Mouse (Mus musculus) forebrain, embryonic 16.5 days (tissue): ENCODE data around the gene Adamtsl5. TPM values are rescaled to one million over a fixed set of nuclear protein-coding genes. Genes with fewer than 3 reads are reported as not detected.
"Not testable (repeated sequence)": the region's sequence is repeated elsewhere in the genome, so short reads cannot be mapped to it uniquely, and the experiment has no call there.

Experiments
- ATAC-seq: fragments of 200-750 bp; cut with Nextera tagmentation; 2 replicates; pipeline ENCODE4 v1.8.0; 2017; ENCODE audit warnings: mild to moderate bottlenecking, moderate library complexity
- H3K27ac ChIP-seq: fragments of 300-500 bp; sonication (generic); 2 replicates; pipeline ENCODE4 v1.5.1; 2014; ENCODE audit warnings: low read length, control low read depth
- H3K27me3 ChIP-seq: fragments of 300-500 bp; sonication (generic); replicated peaks from 2 replicates; pipeline ENCODE4 v1.6.1; 2014; ENCODE audit warnings: low read length; ENCODE audit not compliant: control insufficient read depth, insufficient read depth
- H3K36me3 ChIP-seq: fragments of 300-500 bp; sonication (generic); 2 replicates; pipeline ENCODE4 v1.6.1; 2014; ENCODE audit not compliant: control insufficient read depth, insufficient read depth
- H3K4me1 ChIP-seq: fragments of 300-500 bp; sonication (generic); replicated peaks from 2 replicates; pipeline ENCODE4 v1.6.1; 2014; ENCODE audit warnings: low read length; ENCODE audit not compliant: control insufficient read depth, insufficient read depth
- H3K4me2 ChIP-seq: fragments of 300-500 bp; sonication (generic); 2 replicates; pipeline ENCODE4 v1.6.1; 2014; ENCODE audit warnings: mild to moderate bottlenecking, low read length, control low read depth
- H3K4me3 ChIP-seq: fragments of 300-500 bp; sonication (generic); replicated peaks from 2 replicates; pipeline ENCODE4 v1.5.1; 2014; ENCODE audit warnings: mild to moderate bottlenecking, low read length, control low read depth
- H3K9ac ChIP-seq: fragments of 300-500 bp; sonication (generic); replicated peaks from 2 replicates; pipeline ENCODE4 v1.6.1; 2014; ENCODE audit warnings: low read depth, low read length, control low read depth
- H3K9me3 ChIP-seq: fragments of 300-500 bp; sonication (generic); 2 replicates; pipeline ENCODE4 v1.6.1; 2016; ENCODE audit warnings: low read length; ENCODE audit not compliant: control insufficient read depth
- WGBS: fragments of 180-500 bp; shearing (Covaris S2); extraction: QIAGEN DNeasy Blood & Tissue Kit; methylation state at CpG from one replicate; pipeline ENCODE4 v1.1.7; 2014; 5-methylcytosine and 5-hydroxymethylcytosine counted together
- polyA plus RNA-seq: library from polyadenylated mRNA; unstranded; fragments of >200 nt; fragmentation: Nextera tagmentation; extraction: Ambion mirVana; gene quantifications from 2 replicates; pipeline ENCODE4 v1.2.1, GENCODE M21; 2015

Gene Adamtsl5
- polyA plus RNA-seq, 1 experiment from 2014 or later = 0.51 TPM

DNA sequence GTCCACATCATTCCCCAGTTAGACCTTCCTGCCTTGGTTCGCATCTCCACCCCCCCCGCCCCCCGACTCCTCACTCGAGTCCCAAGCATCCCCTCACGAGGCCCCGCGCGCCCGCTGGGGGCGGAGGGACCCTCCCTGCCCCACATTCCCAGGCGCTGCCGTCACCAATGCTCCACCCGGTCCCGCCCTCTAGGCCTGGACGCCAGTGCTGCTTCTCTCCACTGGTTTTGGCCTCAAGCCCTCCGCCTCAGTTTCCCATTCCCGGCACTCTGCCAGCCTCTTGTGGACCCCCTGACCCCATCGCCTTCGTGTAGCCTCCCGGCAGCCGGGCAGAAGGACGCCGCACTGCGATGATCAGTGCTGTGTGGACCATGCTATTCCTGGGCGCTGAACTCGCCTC is 769 bp upstream of the Adamtsl5 start:
- H3K27me3 ChIP-seq = peaks cover 67% of the 10 kb centered on the region
- no peak overlapping the region for H3K27ac ChIP-seq
- H3K4me3 ChIP-seq = no peak overlapping the region
- no peak overlapping the region for H3K9ac ChIP-seq
- no peak for ATAC-seq
- peaks cover 5% of the 10 kb centered on the region; the same call in 1 of the 2 replicates for H3K4me1 ChIP-seq
- no peak overlapping the region for H3K4me2 ChIP-seq
- no peaks in the 10 kb centered on the region for H3K36me3 ChIP-seq
- 13% methylated on average over 26 of the region's 26 CpGs for WGBS
- no peaks in the 10 kb centered on the region for H3K9me3 ChIP-seq

DNA sequence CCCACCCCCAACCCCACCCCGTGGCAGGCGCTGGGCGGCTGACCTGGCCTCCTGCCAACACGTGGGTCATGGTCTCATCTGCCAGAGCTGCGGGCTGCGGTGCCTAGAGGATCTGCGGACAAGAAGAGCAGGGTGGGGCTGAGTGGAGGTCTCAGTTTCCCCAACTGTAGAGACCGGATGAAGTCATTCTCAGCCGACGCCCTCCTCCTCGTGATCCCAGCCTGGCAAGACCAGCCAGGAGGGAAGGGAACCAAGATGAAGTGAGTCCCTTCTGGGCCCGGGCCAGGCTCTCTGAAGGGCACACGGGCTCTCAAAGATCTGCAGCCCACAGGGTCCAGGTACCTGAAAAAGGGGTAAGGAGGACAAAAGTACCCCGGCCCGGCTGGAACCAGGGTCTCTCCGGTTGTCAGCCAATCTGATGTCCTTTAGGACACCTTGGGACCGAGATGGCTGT is 671 bp downstream of the Adamtsl5 start:
- no peak overlapping the region for H3K4me3 ChIP-seq
- WGBS = 11% methylated on average over 17 of the region's 17 CpGs
- ATAC-seq = no peak
- H3K9me3 ChIP-seq = no peaks in the 10 kb centered on the region
- no peak overlapping the region for H3K4me2 ChIP-seq
- peaks cover 81% of the 10 kb centered on the region for H3K27me3 ChIP-seq
- peaks cover 17% of the 10 kb centered on the region for H3K4me1 ChIP-seq
- no peak overlapping the region for H3K27ac ChIP-seq
- H3K9ac ChIP-seq = no peak overlapping the region
- H3K36me3 ChIP-seq = no peaks in the 10 kb centered on the region

DNA sequence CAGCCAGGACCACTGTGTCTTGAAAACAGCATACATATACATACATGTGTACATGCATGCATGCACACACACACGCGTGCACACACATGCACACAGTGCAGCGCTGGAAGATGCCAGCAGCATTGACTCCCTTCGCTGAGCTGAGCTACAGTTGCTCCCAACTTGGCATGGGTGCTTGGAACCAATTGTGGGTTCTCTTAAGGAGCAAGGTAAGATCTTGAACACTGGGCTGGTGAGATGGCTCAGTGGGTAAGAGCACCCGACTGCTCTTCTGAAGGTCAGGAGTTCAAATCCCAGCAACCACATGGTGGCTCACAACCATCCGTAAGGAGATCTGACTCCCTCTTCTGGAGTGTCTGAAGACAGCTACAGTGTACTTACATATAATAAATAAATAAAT is 2.3 kb downstream of the Adamtsl5 start:
- 83% methylated on average over 5 of the region's 6 CpGs for WGBS
- not testable (repeated sequence) for H3K36me3 ChIP-seq, ATAC-seq, H3K27ac ChIP-seq, H3K9me3 ChIP-seq, H3K9ac ChIP-seq, H3K4me2 ChIP-seq, H3K4me3 ChIP-seq
- peaks cover 89% of the 10 kb centered on the region for H3K27me3 ChIP-seq
- H3K4me1 ChIP-seq = peaks cover 26% of the 10 kb centered on the region

DNA sequence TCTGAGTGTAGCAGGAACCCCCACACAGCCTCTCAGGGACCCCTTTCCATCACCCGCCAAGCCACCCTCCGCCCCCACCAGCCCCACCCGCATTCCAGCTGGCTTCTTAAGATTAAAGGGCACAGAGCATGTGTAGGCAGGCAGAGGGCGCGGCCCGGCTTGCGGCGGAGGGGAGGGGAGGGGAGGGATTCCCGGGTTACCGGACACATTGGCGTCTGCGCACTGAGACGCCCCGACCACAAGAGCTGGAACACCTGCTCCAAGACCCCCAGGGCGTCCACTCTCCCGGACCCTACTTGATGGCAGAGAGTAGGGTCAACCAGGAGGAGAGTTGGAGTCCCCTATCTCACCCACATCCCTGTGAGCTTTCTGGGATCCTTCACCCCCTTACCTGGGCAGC is 3.1 kb downstream of the Adamtsl5 start:
- Histone ChIP-seq H3K27ac (no peak overlapping the region), H3K4me1 (peaks cover 26% of the 10 kb centered on the region), H3K4me3 (no peak overlapping the region), H3K9me3 (no peaks in the 10 kb centered on the region), H3K9ac (no peak overlapping the region), H3K27me3 (peaks cover 91% of the 10 kb centered on the region), H3K4me2 (no peak overlapping the region), H3K36me3 (no peaks in the 10 kb centered on the region)
- WGBS = under 1% methylated on average over 16 of the region's 16 CpGs
- no peak for ATAC-seq

DNA sequence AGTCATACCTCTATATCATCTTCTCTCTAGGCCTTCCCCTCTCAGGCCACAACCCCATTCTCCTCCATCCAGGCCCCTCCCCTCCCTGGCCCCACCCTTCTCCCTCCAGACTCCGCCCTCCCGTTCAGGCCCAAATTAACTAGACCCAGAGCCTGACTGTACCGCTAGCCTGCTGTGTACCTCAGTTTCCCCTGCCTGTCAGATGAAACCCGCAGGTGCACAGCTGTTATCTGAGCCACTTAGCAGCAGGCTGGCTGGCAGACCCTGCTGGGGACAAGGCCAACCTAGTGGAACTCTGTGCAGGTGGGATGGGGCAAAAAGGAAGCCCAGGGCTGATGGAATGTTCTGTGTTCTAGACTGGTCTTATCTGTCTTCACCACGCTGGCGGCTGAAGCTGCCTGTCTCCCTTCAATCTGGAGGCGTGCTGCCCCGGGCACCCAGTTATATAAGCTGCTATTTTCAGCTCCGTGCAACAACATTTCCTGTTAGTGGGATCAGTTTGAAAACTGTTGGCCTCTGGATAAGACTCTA is 4.0 kb downstream of the Adamtsl5 start:
- H3K4me2 ChIP-seq = no peak overlapping the region

DNA sequence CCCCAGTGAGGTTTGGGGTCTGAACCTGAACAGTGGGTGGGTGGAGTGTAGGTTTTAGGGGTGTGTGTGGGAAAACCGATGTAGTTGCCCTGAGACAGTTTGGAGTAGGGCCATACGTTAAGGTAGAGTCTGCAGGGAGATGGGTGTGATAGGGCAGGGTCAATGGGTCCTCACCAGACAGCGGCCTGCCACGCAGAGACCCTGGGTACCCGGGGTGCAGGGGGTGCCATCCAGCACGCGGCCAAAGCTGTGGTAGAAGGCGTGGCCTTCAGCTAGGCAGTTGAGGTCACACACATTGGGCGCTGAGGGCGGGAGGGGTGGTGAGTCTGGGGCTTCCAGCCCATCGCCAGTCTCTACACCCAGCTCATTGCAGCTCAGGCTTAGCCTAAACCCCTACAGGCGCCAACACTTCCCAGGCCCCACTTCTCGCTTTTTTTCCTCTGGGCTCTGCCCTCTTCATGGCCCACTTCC is 4.8 kb downstream of the Adamtsl5 start:
- Histone ChIP-seq H3K27ac (no peak overlapping the region), H3K4me1 (peaks cover 25% of the 10 kb centered on the region), H3K4me2 (peak overlapping the region; percentile 57), H3K9me3 (no peaks in the 10 kb centered on the region), H3K36me3 (no peaks in the 10 kb centered on the region), H3K27me3 (peaks cover 77% of the 10 kb centered on the region), H3K4me3 (peak overlapping the region; percentile 40), H3K9ac (0 out of 2 replicates have a peak overlapping the region, but pooled peaks have one; percentile 1)
- 26% methylated on average over 12 of the region's 13 CpGs for WGBS
- no peak for ATAC-seq

More for the DNA sequence above, 4.0 kb downstream of the Adamtsl5 start:
- Histone ChIP-seq H3K36me3 (no peaks in the 10 kb centered on the region), H3K4me1 (peaks cover 26% of the 10 kb centered on the region), H3K4me3 (no peak overlapping the region), H3K27ac (no peak overlapping the region), H3K9ac (no peak overlapping the region), H3K9me3 (no peaks in the 10 kb centered on the region), H3K27me3 (peaks cover 84% of the 10 kb centered on the region)
- WGBS = 48% methylated on average over 9 of the region's 9 CpGs
- no peak for ATAC-seq

DNA sequence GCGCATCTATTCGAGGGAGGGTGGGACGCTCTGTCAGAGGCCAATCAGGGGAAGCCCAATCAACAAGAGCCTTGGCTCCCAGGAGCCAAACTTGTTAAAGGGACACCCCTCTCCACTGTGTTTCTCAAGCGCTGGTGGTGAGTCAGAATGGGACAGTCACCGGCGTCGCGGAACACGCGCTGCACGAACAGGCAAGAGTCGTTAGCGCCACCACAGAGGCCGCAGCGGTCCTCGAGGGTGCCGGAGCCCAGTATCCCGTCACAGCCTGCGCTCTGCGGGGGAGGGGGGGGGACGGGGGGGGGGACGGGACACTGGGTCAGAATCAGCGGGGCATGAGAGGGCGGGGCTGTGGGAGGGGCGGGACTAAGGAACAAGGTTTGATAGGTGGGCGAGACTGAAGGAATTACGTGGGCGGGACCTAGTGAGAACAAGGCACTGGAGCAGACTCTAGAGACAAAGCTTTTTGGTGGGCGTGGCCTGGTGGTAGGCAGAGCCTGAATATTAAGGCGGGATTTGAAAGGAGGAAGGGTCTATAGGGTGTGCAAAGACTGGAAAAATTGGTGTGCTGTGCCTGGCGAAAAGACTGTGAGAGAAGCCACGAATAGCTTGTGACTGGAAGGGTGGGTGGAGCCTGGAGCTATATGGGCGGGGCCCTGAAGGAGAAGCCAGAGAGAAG is 5.3 kb downstream of the Adamtsl5 start:
- peak overlapping the region; percentile 40 for H3K4me3 ChIP-seq
- peak overlapping the region; percentile 12 for H3K9ac ChIP-seq
- no peaks in the 10 kb centered on the region for H3K9me3 ChIP-seq
- H3K4me1 ChIP-seq = peaks cover 21% of the 10 kb centered on the region
- ATAC-seq = peak; percentile 80
- no peaks in the 10 kb centered on the region for H3K36me3 ChIP-seq
- WGBS = under 1% methylated on average over 31 of the region's 33 CpGs
- peak overlapping the region; percentile 57 for H3K4me2 ChIP-seq
- H3K27ac ChIP-seq = no peak overlapping the region
- H3K27me3 ChIP-seq = peaks cover 71% of the 10 kb centered on the region

DNA sequence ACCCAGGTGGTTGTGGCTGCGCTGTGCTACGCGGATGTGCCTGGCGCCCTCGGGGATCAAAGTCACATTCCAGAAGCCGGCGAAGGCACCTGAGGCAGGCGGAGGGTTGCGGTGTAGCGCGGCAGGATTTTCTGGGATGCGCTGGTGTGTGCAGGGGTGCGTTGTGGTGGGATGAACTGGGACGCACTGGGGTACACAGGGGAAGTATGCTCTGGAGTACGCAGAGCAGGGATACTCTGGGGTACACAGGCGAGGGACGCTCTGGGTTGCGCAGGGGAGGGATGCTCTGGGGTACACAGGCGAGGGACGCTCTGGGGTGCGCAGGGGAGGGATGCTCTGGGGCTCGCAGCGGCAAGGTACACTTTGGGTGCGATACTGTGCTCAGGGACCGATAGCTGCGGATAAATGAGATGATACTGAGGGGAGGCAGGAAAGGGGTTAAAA is 5.9 kb downstream of the Adamtsl5 start:
- ATAC-seq = peak; percentile 13
- H3K27me3 ChIP-seq = peaks cover 66% of the 10 kb centered on the region
- peak overlapping the region; percentile 57 for H3K4me2 ChIP-seq
- 1% methylated on average over 26 of the region's 26 CpGs for WGBS
- no peak overlapping the region for H3K27ac ChIP-seq
- no peaks in the 10 kb centered on the region for H3K36me3 ChIP-seq
- no peaks in the 10 kb centered on the region for H3K9me3 ChIP-seq
- peak overlapping the region; percentile 12 for H3K9ac ChIP-seq
- peaks cover 21% of the 10 kb centered on the region for H3K4me1 ChIP-seq
- H3K4me3 ChIP-seq = peak overlapping the region; percentile 40

DNA sequence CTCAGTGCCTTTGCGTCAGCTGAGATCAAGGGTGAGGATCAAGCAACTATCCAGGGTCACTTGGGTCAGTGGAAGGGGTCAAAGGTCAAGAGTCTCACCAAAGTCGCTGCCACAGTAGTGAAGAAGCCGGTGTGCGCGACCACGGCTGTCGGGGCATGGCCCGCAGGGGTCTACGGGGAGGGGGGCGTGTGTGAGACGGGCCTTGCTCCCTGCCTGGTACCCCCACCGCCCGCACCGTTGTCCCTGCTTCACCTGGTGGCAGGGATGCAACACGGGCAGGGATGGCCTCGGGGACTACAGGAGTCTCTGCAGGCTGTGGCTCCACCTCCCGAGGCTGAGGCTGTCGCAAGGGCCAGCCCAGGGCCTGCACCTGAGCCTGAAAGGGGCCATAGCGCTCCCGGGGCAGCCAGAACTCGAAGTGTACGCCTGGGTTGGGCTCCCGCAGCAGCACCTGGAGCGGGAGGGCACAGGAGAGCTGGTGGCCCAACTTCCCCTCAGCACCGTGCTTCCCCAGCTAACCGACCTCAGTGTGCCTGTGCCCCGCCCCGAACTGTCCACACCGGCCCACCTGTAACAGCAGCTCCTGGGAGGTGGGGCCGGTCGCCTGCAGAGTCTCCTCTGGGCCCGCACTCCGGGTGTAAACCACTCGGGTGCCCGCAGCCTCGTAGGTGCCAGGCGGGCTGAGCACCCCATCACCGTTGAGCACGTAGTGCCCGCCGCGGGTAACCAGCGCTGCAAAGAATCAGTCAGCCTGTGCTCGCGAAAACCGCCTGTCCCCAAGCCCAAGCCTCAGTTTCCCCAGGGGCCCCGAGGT is 6.5 kb downstream of the Adamtsl5 start:
- H3K9ac ChIP-seq = peak overlapping the region; percentile 5; the same call in 1 of the 2 replicates

More for the DNA sequence above, 6.5 kb downstream of the Adamtsl5 start:
- H3K27me3 ChIP-seq = peaks cover 63% of the 10 kb centered on the region
- peak overlapping the region; percentile 57 for H3K4me2 ChIP-seq
- no peak overlapping the region for H3K27ac ChIP-seq
- ATAC-seq = no peak
- peak overlapping the region; percentile 40 for H3K4me3 ChIP-seq
- H3K4me1 ChIP-seq = peaks cover 21% of the 10 kb centered on the region
- no peaks in the 10 kb centered on the region for H3K9me3 ChIP-seq
- H3K36me3 ChIP-seq = no peaks in the 10 kb centered on the region
- WGBS = 2% methylated on average over 47 of the region's 47 CpGs
